Mouse (Mus musculus) intestine, embryonic 14.5 days (tissue): ENCODE results near the gene Misp. TPM values are rescaled to one million over a fixed set of nuclear protein-coding genes. Genes with fewer than 3 reads are reported as not detected.

ENCODE experiments used
- ATAC-seq: fragments of 200-750 bp; cut with Nextera tagmentation; replicated peaks from 2 replicates; pipeline ENCODE4 v1.8.0; 2017; ENCODE audit warnings: low read depth, moderate number of reproducible peaks, moderate TSS enrichment, moderate library complexity; ENCODE audit not compliant: low FRiP score, low TSS enrichment
- DNase-seq: peaks from one replicate; pipeline ENCODE4 v3.0.0-alpha.2; 2018; ENCODE audit warnings: low spot score
- H3K27ac ChIP-seq: fragments of 300-500 bp; sonication (generic); 2 replicates; pipeline ENCODE4 v1.5.1; 2014; ENCODE audit warnings: low read depth, mild to moderate bottlenecking, control low read depth
- H3K27me3 ChIP-seq: fragments of 300-500 bp; sonication (generic); replicated peaks from 2 replicates; pipeline ENCODE4 v1.6.1; 2014; ENCODE audit warnings: low read length, control low read depth; ENCODE audit not compliant: control insufficient read depth, insufficient read depth
- H3K36me3 ChIP-seq: fragments of 300-500 bp; sonication (generic); 2 replicates; pipeline ENCODE4 v1.6.1; 2014; ENCODE audit warnings: low read length, control low read depth; ENCODE audit not compliant: control insufficient read depth, insufficient read depth
- H3K4me1 ChIP-seq: fragments of 300-500 bp; sonication (generic); replicated peaks from 2 replicates; pipeline ENCODE4 v1.6.1; 2014; ENCODE audit warnings: low read length, control low read depth, mixed read lengths; ENCODE audit not compliant: control insufficient read depth, insufficient read depth
- H3K4me2 ChIP-seq: fragments of 300-500 bp; sonication (generic); 2 replicates; pipeline ENCODE4 v1.6.1; 2014; ENCODE audit warnings: low read length
- H3K4me3 ChIP-seq: fragments of 300-500 bp; sonication (generic); 2 replicates; pipeline ENCODE4 v1.5.1; 2014; ENCODE audit warnings: low read depth, low read length, control low read depth, mixed read lengths
- H3K9ac ChIP-seq: fragments of 300-500 bp; sonication (generic); 2 replicates; pipeline ENCODE4 v1.6.1; 2014; ENCODE audit warnings: mild to moderate bottlenecking, low read length
- H3K9me3 ChIP-seq: fragments of 300-500 bp; sonication (generic); 2 replicates; pipeline ENCODE4 v1.6.1; 2016; ENCODE audit warnings: low read length, control low read depth; ENCODE audit not compliant: control insufficient read depth
- WGBS: fragments of 180-500 bp; shearing (Covaris S2); extraction: QIAGEN DNeasy Blood & Tissue Kit; methylation state at CpG from one replicate; pipeline ENCODE4 v1.1.7; 2014; 5-methylcytosine and 5-hydroxymethylcytosine counted together
- polyA plus RNA-seq: library from polyadenylated mRNA; unstranded; fragments of >200 nt; fragmentation: Nextera tagmentation; extraction: Ambion mirVana; gene quantifications from 2 replicates; pipeline ENCODE4 v1.2.1, GENCODE M21; 2014

The Misp gene
- polyA plus RNA-seq, 1 experiment from 2014 or later = 87.9 TPM

DNA sequence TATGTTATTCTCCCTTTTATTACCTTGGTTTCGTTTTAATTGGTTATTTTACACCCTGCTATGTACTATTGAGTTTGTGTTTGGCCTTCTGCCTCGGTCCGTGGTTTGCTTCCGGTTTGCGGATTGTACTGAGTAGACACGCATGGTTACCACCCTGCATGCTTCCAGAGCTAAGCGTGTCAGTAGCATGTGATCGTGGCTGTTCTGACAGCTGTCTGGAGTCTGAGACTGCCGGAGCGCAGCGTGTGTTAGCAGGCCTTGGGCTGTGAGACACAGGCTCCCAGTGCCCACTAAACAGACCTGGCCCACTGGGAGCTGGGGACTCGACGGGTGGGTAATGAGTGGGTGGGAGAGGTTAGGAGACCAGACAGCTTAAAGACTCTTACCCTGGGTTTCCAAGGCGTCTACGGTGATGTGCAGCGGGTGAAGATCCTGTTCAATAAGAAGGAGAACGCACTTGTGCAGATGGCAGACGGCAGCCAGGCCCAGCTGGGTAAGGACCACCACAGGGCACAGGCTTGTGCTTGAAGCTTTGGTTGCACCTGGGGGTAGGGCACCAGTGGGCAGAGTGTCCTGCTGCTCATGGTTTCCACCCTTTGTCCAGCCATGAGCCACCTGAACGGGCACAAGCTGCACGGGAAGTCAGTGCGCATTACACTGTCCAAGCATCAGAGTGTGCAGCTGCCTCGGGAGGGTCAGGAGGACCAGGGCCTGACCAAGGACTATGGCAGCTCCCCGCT is 41.4 kb downstream of the Misp start:
- H3K4me1 ChIP-seq = peaks cover 16% of the 10 kb centered on the region
- H3K4me2 ChIP-seq = no peak overlapping the region
- WGBS = 88% methylated on average over 23 of the region's 23 CpGs
- H3K4me3 ChIP-seq = no peak overlapping the region
- peaks cover 87% of the 10 kb centered on the region for H3K36me3 ChIP-seq
- no peak overlapping the region for H3K9ac ChIP-seq
- no peaks in the 10 kb centered on the region for H3K9me3 ChIP-seq
- no peak overlapping the region for H3K27ac ChIP-seq
- ATAC-seq = no peak
- no peaks in the 10 kb centered on the region for H3K27me3 ChIP-seq
- no peak for DNase-seq

DNA sequence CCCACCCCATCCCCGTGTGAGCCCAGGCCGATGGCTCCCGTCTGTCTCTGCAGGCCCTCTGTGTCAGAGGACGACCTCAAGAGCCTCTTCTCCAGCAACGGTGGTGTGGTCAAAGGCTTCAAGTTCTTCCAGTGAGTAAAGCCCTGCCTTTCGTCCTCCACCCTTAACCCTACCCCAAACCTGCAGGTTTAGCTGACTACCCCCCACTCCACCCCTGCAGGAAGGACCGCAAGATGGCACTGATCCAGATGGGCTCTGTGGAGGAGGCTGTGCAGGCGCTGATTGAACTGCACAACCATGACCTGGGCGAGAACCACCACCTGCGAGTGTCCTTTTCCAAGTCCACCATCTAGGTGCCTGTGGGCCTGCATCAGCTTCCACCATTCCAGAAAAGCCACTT is 42.1 kb downstream of the Misp start:
- H3K9me3 ChIP-seq = no peaks in the 10 kb centered on the region
- no peak for DNase-seq
- peaks cover 9% of the 10 kb centered on the region for H3K4me1 ChIP-seq
- H3K4me2 ChIP-seq = no peak overlapping the region
- no peaks in the 10 kb centered on the region for H3K27me3 ChIP-seq
- H3K4me3 ChIP-seq = no peak overlapping the region
- 63% methylated on average over 10 of the region's 10 CpGs for WGBS
- ATAC-seq = no peak
- no peak overlapping the region for H3K9ac ChIP-seq
- no peak overlapping the region for H3K27ac ChIP-seq
- H3K36me3 ChIP-seq = peaks cover 82% of the 10 kb centered on the region

DNA sequence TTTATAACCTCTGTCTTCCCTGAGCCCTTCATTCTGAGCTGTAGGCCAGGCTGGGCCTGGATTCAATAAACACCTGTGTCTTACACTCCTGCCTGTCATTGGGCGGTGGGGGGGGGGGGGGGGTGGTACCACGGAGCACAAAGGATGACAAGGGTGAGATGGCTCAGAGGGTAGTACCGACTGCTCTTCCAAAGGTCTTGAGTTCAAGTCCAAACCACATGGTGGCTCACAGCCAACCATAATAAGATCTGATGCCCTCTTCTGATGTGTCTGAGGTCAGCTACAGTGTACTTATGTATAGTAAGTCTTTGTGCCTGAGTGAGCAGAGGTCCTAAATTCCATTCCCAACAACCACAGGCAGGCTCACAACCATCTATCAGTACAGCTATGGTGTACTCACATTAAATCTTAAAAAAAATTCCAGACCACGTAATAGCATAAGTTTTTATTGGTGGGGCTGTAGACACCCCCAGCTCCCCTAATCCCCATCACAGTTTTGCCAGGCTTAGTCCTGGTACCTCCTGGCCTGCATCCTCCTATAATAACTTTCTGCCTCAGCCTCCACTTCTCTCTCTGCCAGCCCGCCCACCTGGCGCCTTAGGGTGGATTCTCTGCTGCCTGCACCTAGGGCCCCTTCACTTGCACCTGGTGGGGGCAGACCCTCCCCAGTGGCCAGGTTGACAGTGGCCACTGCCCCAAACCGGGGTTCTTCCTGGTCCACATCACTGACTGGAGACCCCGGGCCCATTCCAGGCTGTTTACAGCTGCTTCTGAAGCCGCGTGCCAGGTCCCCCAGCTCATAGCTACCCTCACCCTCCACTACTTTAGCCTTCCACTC is 43.8 kb downstream of the Misp start:
- ATAC-seq (peak; percentile 17), DNase-seq (no peak)
- H3K9ac ChIP-seq = no peak overlapping the region
- H3K4me3 ChIP-seq = no peak overlapping the region
- 43% methylated on average over 10 of the region's 10 CpGs for WGBS
- no peak overlapping the region for H3K4me2 ChIP-seq
- H3K36me3 ChIP-seq = peaks cover 68% of the 10 kb centered on the region
- H3K4me1 ChIP-seq = no peaks in the 10 kb centered on the region
- H3K9me3 ChIP-seq = no peaks in the 10 kb centered on the region
- H3K27me3 ChIP-seq = no peaks in the 10 kb centered on the region
- no peak overlapping the region for H3K27ac ChIP-seq

DNA sequence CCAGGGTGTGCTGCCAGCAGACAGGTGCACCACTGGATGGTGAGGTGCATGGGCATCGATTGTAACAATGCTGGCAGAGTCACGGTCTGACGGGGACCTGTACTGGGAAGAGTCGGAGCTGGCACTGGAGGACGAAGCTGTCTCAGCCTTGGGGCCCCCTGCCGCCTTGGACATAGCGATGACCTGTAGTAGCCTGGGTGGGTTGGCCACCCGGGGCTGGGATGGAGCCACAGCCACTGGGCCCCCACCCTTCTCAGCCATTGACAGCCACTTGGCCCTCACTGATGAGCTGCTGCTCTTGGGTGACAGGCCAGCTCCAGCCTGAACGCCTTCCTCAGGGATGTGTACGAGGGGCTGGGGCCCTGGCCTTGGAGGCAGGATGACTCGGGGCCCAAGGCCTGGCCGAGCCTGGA is 44.4 kb downstream of the Misp start:
- Histone ChIP-seq H3K4me2 (no peak overlapping the region), H3K27me3 (no peaks in the 10 kb centered on the region), H3K36me3 (peaks cover 62% of the 10 kb centered on the region), H3K4me1 (no peaks in the 10 kb centered on the region), H3K4me3 (no peak overlapping the region), H3K27ac (no peak overlapping the region), H3K9me3 (no peaks in the 10 kb centered on the region), H3K9ac (no peak overlapping the region)
- WGBS = 59% methylated on average over 12 of the region's 12 CpGs
- DNase-seq (no peak), ATAC-seq (peak; percentile 42)

DNA sequence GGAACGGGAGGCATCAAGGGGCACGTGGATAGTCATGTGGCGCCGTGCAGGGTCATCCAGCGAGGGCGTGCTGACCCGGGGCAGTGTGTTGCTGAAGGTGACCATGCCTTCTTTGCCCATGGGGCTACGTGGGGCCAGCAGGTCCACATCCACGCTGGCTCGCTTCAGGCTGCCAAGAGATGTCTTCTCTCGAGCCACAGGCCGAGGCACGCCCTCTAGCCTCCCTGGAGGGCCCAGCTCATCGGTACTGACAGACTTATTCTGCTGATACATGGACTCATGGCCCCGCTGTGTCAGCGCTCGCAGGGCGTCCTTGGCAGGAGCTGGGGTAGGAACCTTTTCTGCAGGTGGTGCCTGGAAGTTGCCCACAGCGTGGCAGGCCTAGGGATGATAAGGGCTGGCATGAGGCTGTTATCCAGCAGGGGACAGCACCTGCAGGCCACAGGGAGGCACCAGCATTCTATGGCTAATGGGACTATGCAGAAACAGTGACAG is 45.1 kb downstream of the Misp start:
- Histone ChIP-seq H3K27ac (no peak overlapping the region), H3K9me3 (no peaks in the 10 kb centered on the region), H3K4me1 (no peaks in the 10 kb centered on the region), H3K9ac (no peak overlapping the region), H3K4me3 (no peak overlapping the region), H3K4me2 (no peak overlapping the region), H3K27me3 (no peaks in the 10 kb centered on the region), H3K36me3 (peaks cover 56% of the 10 kb centered on the region)
- 76% methylated on average over 19 of the region's 19 CpGs for WGBS
- ATAC-seq (peak; percentile 1; the same call in 1 of the 2 replicates), DNase-seq (no peak)

DNA sequence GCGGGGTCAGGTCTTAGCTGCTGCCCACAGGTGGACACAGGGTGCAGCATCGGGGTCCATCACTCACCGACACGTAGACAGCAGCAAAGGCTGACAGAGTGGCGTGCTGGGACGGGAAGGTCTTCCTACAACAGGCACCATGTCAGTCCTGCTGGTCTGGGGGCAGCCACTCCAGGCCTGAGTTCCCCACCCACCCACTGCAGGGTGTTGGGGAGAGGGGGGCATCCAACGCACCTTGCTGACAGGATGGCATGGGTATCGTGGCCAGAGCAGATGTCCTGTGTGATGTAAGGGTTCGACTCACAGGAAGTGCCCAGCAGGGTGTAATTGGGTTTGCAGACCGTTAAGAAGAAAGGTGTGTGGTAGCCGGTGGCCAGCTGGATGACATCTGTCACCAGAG is 45.8 kb downstream of the Misp start:
- Histone ChIP-seq H3K4me2 (no peak overlapping the region), H3K27ac (no peak overlapping the region), H3K4me3 (no peak overlapping the region), H3K9me3 (no peaks in the 10 kb centered on the region), H3K9ac (no peak overlapping the region), H3K27me3 (no peaks in the 10 kb centered on the region), H3K4me1 (no peaks in the 10 kb centered on the region), H3K36me3 (peaks cover 48% of the 10 kb centered on the region)
- 81% methylated on average over 11 of the region's 11 CpGs for WGBS
- ATAC-seq = no peak
- DNase-seq = no peak

DNA sequence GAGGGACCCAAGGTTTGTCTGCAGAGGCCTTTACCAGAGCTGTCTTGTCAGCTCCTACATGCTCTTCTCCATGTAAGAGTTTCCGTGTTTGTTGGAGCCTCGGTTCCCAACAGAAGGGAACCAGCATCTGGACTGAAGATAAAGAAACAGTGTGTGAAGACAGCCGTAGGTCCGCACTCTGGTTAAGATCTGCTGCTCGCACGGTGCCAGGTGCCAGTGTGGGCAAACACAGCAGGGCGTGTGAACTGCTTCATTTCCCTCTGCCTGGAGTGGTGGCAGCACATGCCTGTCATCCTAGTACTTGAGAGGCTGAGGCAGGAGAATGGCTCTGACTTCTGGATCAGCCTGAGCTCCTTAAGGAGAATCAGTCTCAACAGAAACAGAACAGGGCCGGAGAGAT is 51.1 kb downstream of the Misp start:
- H3K4me1 ChIP-seq = peaks cover 22% of the 10 kb centered on the region
- ATAC-seq = no peak
- 92% methylated on average over 8 of the region's 8 CpGs for WGBS

DNA sequence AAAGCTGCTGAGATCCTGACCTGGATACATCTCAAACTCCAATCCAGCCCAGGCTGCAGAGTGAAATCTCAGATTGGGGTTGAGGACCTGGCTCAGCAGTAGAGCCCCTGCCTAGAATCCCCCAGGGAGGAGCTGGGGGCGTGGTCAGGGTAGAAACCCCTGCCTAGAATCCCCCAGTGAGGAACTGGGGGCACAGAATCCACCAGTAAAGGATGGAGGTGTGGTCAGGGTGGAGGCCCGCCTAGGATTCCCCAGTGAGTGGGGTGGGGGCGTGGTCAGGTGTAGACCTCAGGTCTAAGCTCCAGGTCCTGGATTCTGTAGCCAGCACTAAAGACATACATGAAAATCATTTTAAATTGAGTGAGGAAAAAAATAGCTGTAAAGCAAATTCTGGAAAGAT is 52.1 kb downstream of the Misp start:
- Histone ChIP-seq H3K27me3 (no peaks in the 10 kb centered on the region), H3K9ac (no peak overlapping the region), H3K4me1 (peaks cover 22% of the 10 kb centered on the region), H3K27ac (no peak overlapping the region), H3K9me3 (no peaks in the 10 kb centered on the region), H3K4me3 (peak overlapping the region; percentile 51), H3K4me2 (peak overlapping the region; percentile 59), H3K36me3 (no peaks in the 10 kb centered on the region)
- ATAC-seq = no peak
- no peak for DNase-seq
- 47% methylated on average over 3 of the region's 3 CpGs for WGBS

More for the DNA sequence above, 51.1 kb downstream of the Misp start:
- Histone ChIP-seq H3K4me2 (no peak overlapping the region), H3K9ac (no peak overlapping the region), H3K36me3 (no peaks in the 10 kb centered on the region), H3K4me3 (no peak overlapping the region), H3K27me3 (no peaks in the 10 kb centered on the region), H3K27ac (no peak overlapping the region), H3K9me3 (no peaks in the 10 kb centered on the region)
- DNase-seq = no peak
